Mouse (Mus musculus) heart, adult 2 months (tissue): ENCODE results near the gene Man1c1.

Experiments
- CTCF ChIP-seq: fragments of 200-600 bp; IDR thresholded peaks from 2 replicates; pipeline ENCODE4 v1.8.1; 2022; ENCODE audit warnings: antibody characterized with exemption, mild to moderate bottlenecking, moderate library complexity
- POLR2A ChIP-seq: fragments of 200-500 bp; IDR thresholded peaks from 2 replicates; pipeline ENCODE4 v1.6.1; 2011; ENCODE audit warnings: mild to moderate bottlenecking, low read depth, low read length, control low read depth; ENCODE audit not compliant: insufficient read depth

DNA sequence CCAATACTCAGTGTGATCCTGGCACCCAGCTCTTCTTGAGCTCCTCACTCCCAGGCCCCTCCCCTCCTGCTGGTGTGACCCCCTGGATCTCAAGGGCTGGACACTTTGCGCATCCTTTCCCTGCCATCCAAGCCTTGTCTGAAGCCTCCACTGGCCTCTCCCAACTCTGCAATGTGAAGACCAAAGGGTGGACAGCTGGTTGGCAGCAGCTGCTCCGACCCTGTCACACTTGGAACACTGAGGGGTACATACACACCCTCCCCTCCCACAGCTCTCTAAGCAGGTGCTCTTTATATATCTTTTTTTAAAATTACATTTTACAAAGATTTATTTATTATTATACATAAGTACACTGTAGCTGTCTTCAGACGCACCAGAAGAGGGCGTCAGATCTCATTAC is 36.1 kb upstream of the Man1c1 start:
- no peak; the same call in 1 of the 2 replicates for TF ChIP-seq CTCF
- TF ChIP-seq POLR2A = no peak
